Mouse (Mus musculus) kidney, postnatal 0 days (tissue): ENCODE measurements around the gene Cd46. TPM values are rescaled to one million over a fixed set of nuclear protein-coding genes. Genes with fewer than 3 reads are reported as not detected.

Experiments
- ATAC-seq: fragments of 200-750 bp; cut with Nextera tagmentation; replicated peaks from 2 replicates; pipeline ENCODE4 v1.8.0; 2017; ENCODE audit warnings: low read depth, moderate number of reproducible peaks, moderate TSS enrichment, moderate library complexity; ENCODE audit not compliant: low FRiP score
- DNase-seq: peaks from one replicate; pipeline ENCODE4 v3.0.0-alpha.2; 2016; ENCODE audit warnings: low spot score
- H3K27ac ChIP-seq: fragments of 300-500 bp; sonication (generic); 2 replicates; pipeline ENCODE4 v1.5.1; 2014; ENCODE audit warnings: mild to moderate bottlenecking
- H3K27me3 ChIP-seq: fragments of 300-500 bp; sonication (generic); 2 replicates; pipeline ENCODE4 v1.6.1; 2014; ENCODE audit warnings: low read length, mixed read lengths; ENCODE audit not compliant: insufficient read depth
- H3K36me3 ChIP-seq: fragments of 300-500 bp; sonication (generic); 2 replicates; pipeline ENCODE4 v1.6.1; 2014; ENCODE audit warnings: low read length, mixed read lengths; ENCODE audit not compliant: insufficient read depth
- H3K4me1 ChIP-seq: fragments of 300-500 bp; sonication (generic); replicated peaks from 2 replicates; pipeline ENCODE4 v1.6.1; 2014; ENCODE audit warnings: antibody characterized with exemption, low read length, mixed read lengths; ENCODE audit not compliant: insufficient read depth
- H3K4me2 ChIP-seq: fragments of 300-500 bp; sonication (generic); 2 replicates; pipeline ENCODE4 v1.6.1; 2014; ENCODE audit warnings: mild to moderate bottlenecking, low read length, moderate library complexity, mixed read lengths
- H3K4me3 ChIP-seq: fragments of 300-500 bp; sonication (generic); replicated peaks from 2 replicates; pipeline ENCODE4 v1.5.1; 2014; ENCODE audit warnings: low read depth, low read length
- H3K9ac ChIP-seq: fragments of 300-500 bp; sonication (generic); 2 replicates; pipeline ENCODE4 v1.6.1; 2014; ENCODE audit warnings: low read depth, low read length
- H3K9me3 ChIP-seq: fragments of 300-500 bp; sonication (generic); replicated peaks from 2 replicates; pipeline ENCODE4 v1.6.1; 2016; ENCODE audit warnings: low read length, inconsistent platforms, mixed read lengths
- CTCF ChIP-seq: IDR thresholded peaks from 2 replicates; pipeline ENCODE4 v1.5.1; 2016; ENCODE audit warnings: antibody characterized with exemption, low read depth, mild to moderate bottlenecking, moderate library complexity
- WGBS: fragments of 180-500 bp; shearing (Covaris S2); extraction: QIAGEN DNeasy Blood & Tissue Kit; methylation state at CpG from one replicate; pipeline ENCODE4 v1.1.7; 2014; 5-methylcytosine and 5-hydroxymethylcytosine counted together
- polyA plus RNA-seq: library from polyadenylated mRNA; unstranded; fragments of >200 nt; fragmentation: Nextera tagmentation; extraction: Ambion mirVana; gene quantifications from 2 replicates; pipeline ENCODE4 v1.2.1, GENCODE M21; 2015

Gene Cd46
- polyA plus RNA-seq, 1 experiment from 2014 or later, result 1.5 TPM

DNA sequence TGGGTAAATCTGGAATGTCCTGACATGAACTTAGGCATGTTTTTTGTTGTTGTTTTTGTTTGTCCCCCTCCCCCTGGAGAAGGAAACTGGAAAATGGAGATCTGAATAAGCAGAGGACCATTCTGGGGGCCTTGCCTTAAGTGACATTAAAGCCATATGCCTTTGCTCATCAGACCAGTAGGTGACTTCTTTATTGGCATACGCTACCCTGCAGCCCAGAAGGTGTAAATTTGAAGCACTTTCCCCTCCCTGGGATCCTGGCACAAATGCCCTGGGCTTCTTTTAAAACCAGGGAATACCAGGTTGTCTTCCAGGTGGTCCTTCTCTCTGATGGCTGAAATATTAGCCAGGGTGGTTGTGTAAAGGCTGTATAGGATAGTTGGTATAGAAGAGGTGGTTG lies 76.8 kb downstream of the Cd46 start:
- Histone ChIP-seq H3K4me3 (no peak overlapping the region), H3K27ac (0 out of 2 replicates have a peak overlapping the region, but pooled peaks have one; percentile 5)
- 95% methylated on average over 1 of the region's 1 CpGs for WGBS

DNA sequence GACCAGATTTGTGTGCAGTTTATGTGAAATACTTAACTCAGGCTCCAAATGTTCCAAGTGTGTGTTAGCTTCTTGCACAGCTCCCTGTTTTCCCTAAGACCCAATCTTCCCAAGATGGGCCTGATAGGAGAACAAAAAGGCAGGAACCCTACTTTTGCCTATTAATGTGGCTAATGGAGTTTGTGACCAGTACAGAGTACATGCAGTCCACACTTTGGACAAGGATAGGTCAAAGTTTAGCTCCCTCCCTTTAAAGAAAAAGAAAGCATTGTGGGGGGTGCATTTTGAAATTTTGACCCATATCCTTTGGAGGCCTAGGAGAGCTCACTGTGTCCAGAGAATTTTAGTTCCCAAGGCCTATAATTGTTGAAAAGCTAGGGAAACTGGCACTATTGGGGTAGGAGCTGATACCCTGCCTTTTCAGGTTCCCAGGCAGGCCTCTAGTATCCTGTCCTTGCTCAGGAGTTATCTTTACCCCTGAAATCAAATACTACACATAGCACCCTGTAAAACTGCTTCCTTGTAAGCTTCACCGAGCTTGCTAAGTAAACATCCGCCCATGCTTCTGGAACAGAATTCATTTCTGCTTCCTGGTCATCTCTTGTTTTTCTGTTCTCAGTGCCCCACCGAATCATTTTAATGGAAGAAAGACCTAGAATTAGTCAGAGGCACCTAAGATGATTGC lies 77.7 kb downstream of the Cd46 start:
- TF ChIP-seq CTCF, result no peak
- H3K27ac ChIP-seq, result 0 out of 2 replicates have a peak overlapping the region, but pooled peaks have one; percentile 25
- H3K4me1 ChIP-seq, result 0 out of 2 replicates have a peak, but pooled peaks cover 3% of the 10 kb centered on the region
- H3K27me3 ChIP-seq, result no peaks in the 10 kb centered on the region
- no peak for ATAC-seq
- H3K9ac ChIP-seq, result no peak overlapping the region
- no peaks in the 10 kb centered on the region for H3K9me3 ChIP-seq
- no peak overlapping the region for H3K4me3 ChIP-seq
- H3K4me2 ChIP-seq, result no peak overlapping the region
- 35% methylated on average over 3 of the region's 3 CpGs for WGBS
- no peaks in the 10 kb centered on the region for H3K36me3 ChIP-seq
- peak; percentile 41 for DNase-seq

More for the DNA sequence above, 76.8 kb downstream of the Cd46 start:
- TF ChIP-seq CTCF, result no peak
- ATAC-seq (no peak), DNase-seq (no peak)
- H3K36me3 ChIP-seq, result no peaks in the 10 kb centered on the region
- H3K27me3 ChIP-seq, result no peaks in the 10 kb centered on the region
- H3K4me2 ChIP-seq, result no peak overlapping the region
- H3K9me3 ChIP-seq, result no peaks in the 10 kb centered on the region
- H3K4me1 ChIP-seq, result 0 out of 2 replicates have a peak, but pooled peaks cover 3% of the 10 kb centered on the region
- H3K9ac ChIP-seq, result no peak overlapping the region

DNA sequence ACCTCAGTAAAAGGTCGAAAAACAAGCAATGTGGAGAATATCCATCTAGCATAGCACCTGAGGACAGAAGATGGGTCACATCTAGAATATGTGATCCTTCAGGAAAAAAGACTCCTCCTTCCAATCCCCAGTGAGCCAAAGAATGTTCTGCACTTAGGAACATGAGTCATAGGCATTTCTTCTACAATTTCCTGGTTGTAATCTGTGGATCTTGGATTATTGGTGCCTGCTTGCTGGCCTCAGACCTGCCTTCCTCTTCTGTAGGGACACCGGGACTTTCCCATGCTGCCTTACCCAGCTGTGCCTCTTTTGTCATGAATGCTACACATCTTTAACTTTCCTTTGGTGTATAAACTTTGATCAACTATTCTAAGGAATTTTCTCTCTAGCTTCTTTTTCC lies 79.5 kb downstream of the Cd46 start:
- 73% methylated on average over 2 of the region's 2 CpGs for WGBS
- H3K4me3 ChIP-seq, result no peak overlapping the region
- no peak for DNase-seq
- no peak for TF ChIP-seq CTCF
- no peaks in the 10 kb centered on the region for H3K27me3 ChIP-seq
- no peak overlapping the region for H3K27ac ChIP-seq
- no peaks in the 10 kb centered on the region for H3K9me3 ChIP-seq
- ATAC-seq, result no peak
- no peak overlapping the region for H3K4me2 ChIP-seq
- 0 out of 2 replicates have a peak, but pooled peaks cover 3% of the 10 kb centered on the region for H3K4me1 ChIP-seq
- H3K36me3 ChIP-seq, result no peaks in the 10 kb centered on the region
- H3K9ac ChIP-seq, result no peak overlapping the region

DNA sequence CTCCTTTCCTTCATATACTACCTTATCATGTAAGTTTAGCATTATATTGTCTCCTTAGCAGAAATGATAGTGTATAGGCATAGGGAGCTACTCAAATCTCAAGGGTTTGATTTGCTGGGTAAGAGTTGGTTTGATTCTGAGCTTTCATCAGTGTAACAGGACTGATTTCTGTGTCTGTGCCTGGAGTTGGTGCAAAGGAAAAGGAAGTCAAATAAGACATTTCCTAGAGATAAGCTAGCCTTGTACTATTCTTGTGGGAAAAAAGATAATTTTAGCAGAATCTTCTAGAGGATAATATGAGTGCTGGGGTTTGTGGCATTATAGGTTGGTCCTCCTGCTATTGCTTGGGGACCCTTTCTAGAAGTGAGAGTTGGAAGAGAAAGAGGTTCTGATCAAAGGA lies 85.8 kb downstream of the Cd46 start:
- no peaks in the 10 kb centered on the region for H3K9me3 ChIP-seq
- no peaks in the 10 kb centered on the region for H3K27me3 ChIP-seq
- H3K9ac ChIP-seq, result no peak overlapping the region
- no peaks in the 10 kb centered on the region for H3K36me3 ChIP-seq
- H3K4me1 ChIP-seq, result no peaks in the 10 kb centered on the region
- no peak for TF ChIP-seq CTCF
- H3K27ac ChIP-seq, result no peak overlapping the region
- no peak overlapping the region for H3K4me3 ChIP-seq
- no peak for DNase-seq
- no peak for ATAC-seq
- no peak overlapping the region for H3K4me2 ChIP-seq

DNA sequence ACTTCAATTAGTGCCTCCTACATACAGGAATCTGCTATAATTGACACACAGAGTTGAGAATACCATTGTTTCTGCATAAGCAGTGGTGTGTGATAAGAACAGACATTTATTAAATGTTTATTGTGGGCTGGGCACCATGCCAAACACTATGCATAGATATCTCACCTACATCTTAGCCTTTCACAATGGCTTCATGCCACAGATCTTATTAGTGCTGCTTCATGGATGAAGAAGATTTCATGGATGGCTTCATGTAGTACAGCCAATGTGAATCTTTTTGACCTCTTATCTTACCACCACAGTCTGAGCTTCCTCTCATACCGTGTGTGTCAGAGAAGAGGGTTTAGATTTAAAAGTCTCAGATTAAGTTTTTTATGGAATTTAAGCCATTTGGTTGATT lies 87.9 kb downstream of the Cd46 start:
- H3K27ac ChIP-seq, result no peak overlapping the region
- H3K9ac ChIP-seq, result no peak overlapping the region
- no peaks in the 10 kb centered on the region for H3K4me1 ChIP-seq
- no peak for DNase-seq
- no peak for ATAC-seq
- no peaks in the 10 kb centered on the region for H3K9me3 ChIP-seq
- H3K4me2 ChIP-seq, result no peak overlapping the region
- WGBS, result 55% methylated on average over 1 of the region's 1 CpGs
- no peaks in the 10 kb centered on the region for H3K27me3 ChIP-seq
- H3K4me3 ChIP-seq, result no peak overlapping the region
- TF ChIP-seq CTCF, result no peak
- no peaks in the 10 kb centered on the region for H3K36me3 ChIP-seq

DNA sequence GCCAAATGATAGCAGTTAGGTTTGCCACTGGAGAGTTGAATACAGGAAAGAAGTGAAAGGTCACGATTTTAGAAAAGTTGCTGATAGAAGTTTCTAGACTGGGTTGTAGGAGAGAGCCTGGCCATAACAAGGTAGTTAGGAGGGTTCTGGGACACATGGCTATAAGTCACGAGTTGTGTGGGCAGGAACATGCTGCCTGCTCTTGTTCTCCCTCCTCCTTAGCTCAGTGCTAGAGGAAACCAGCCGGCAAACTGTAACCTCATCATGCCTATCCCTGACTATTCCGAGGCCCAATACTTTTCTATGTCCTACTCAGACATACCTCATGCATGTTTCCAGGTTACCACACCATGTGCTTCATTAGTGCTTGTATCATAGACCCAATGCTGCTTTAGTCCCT lies 88.7 kb downstream of the Cd46 start:
- Histone ChIP-seq H3K9me3 (no peaks in the 10 kb centered on the region), H3K27me3 (no peaks in the 10 kb centered on the region), H3K4me2 (no peak overlapping the region), H3K4me3 (no peak overlapping the region), H3K4me1 (no peaks in the 10 kb centered on the region), H3K36me3 (no peaks in the 10 kb centered on the region), H3K9ac (no peak overlapping the region), H3K27ac (no peak overlapping the region)
- ATAC-seq, result no peak
- TF ChIP-seq CTCF, result no peak
- 70% methylated on average over 4 of the region's 4 CpGs for WGBS
- DNase-seq, result no peak
